Mouse (Mus musculus) neural tube, embryonic 11.5 days (tissue): ENCODE results near the gene Evi5. TPM values are rescaled to one million over a fixed set of nuclear protein-coding genes. Genes with fewer than 3 reads are reported as not detected.
A peak's percentile ranks its signal among the peaks of the same experiment; 100 is the strongest.

Experiments
- ATAC-seq: fragments of 200-750 bp; cut with Nextera tagmentation; 2 replicates; pipeline ENCODE4 v1.8.0; 2017; ENCODE audit warnings: moderate number of reproducible peaks, mild to moderate bottlenecking, moderate TSS enrichment, moderate library complexity; ENCODE audit not compliant: insufficient read depth, low FRiP score, low TSS enrichment
- DNase-seq: peaks from one replicate; pipeline ENCODE4 v3.0.0-alpha.2; 2015; ENCODE audit warnings: low spot score
- H3K27ac ChIP-seq: fragments of 300-500 bp; sonication (generic); 2 replicates; pipeline ENCODE4 v1.5.1; 2014; ENCODE audit warnings: low read depth, mild to moderate bottlenecking, low read length
- H3K27me3 ChIP-seq: fragments of 300-500 bp; sonication (generic); 2 replicates; pipeline ENCODE4 v1.6.1; 2014; ENCODE audit warnings: mild to moderate bottlenecking, low read length, mixed read lengths; ENCODE audit not compliant: control insufficient read depth, insufficient read depth
- H3K36me3 ChIP-seq: fragments of 300-500 bp; sonication (generic); 2 replicates; pipeline ENCODE4 v1.6.1; 2014; ENCODE audit warnings: mild to moderate bottlenecking, low read length, moderate library complexity, mixed read lengths; ENCODE audit not compliant: control insufficient read depth, insufficient read depth
- H3K4me1 ChIP-seq: fragments of 300-500 bp; sonication (generic); 2 replicates; pipeline ENCODE4 v1.6.1; 2014; ENCODE audit warnings: low read length, mixed read lengths; ENCODE audit not compliant: control insufficient read depth, insufficient read depth
- H3K4me2 ChIP-seq: fragments of 300-500 bp; sonication (generic); 2 replicates; pipeline ENCODE4 v1.6.1; 2014; ENCODE audit warnings: low read depth, mild to moderate bottlenecking, moderate library complexity
- H3K4me3 ChIP-seq: fragments of 300-500 bp; sonication (generic); 2 replicates; pipeline ENCODE4 v1.5.1; 2014; ENCODE audit warnings: low read depth, low read length
- H3K9ac ChIP-seq: fragments of 300-500 bp; sonication (generic); 2 replicates; pipeline ENCODE4 v1.6.1; 2014; ENCODE audit warnings: mild to moderate bottlenecking, low read length
- H3K9me3 ChIP-seq: fragments of 300-500 bp; sonication (generic); 2 replicates; pipeline ENCODE4 v1.6.1; 2016; ENCODE audit warnings: low read length; ENCODE audit not compliant: control insufficient read depth
- WGBS: fragments of 180-500 bp; shearing (Covaris S2); extraction: QIAGEN DNeasy Blood & Tissue Kit; methylation state at CpG from one replicate; pipeline ENCODE4 v1.1.7; 2014; 5-methylcytosine and 5-hydroxymethylcytosine counted together
- polyA plus RNA-seq: library from polyadenylated mRNA; unstranded; fragments of >200 nt; fragmentation: Nextera tagmentation; extraction: Ambion mirVana; gene quantifications from 2 replicates; pipeline ENCODE4 v1.2.1, GENCODE M21; 2014

Evi5 gene
- 45.8 and 46.1 TPM in 2 replicates for polyA plus RNA-seq

DNA sequence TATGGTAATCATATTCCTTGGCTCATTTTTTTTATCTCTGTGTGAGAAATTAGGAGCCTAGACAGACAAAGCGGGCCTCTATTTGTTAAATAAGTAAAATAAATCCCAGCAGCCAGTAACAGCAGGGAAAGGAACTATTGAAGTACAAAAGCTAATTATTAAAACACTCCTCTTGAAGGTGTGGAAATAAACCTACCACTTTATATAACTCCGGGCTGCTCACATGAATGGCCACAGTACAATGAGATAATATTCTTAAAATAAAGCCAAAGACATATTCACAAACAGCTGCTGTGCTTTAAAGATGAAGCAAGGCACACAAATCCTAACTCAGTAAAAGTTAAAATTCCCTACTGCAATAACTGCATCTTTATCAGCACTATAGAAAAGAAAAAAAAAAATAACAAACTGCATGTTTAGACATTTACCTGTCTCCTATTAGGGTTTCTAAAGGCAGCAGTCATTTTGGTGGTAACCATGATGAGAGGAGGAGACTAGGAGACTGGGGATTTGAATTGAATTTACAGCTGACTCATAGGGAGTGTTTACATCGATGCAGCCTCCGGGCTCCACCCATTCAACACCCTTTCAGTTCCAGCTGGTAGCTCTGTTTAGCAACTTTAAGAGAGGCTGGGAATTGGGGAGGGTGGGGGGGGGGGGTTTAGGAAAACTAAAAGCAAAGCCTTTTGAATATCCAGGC, at the start of gene Evi5:
Evi5 (minus strand) TSS at position 547 of the 700 bp plus-strand sequence.
- DNase-seq (no peak), ATAC-seq (no peak)
- Histone ChIP-seq H3K9me3 (no peaks in the 10 kb centered on the region), H3K4me1 (no peaks in the 10 kb centered on the region), H3K36me3 (no peaks in the 10 kb centered on the region), H3K4me3 (no peak within 1 kb of the TSS), H3K9ac (no peak within 1 kb of the TSS), H3K27me3 (no peaks in the 10 kb centered on the region), H3K27ac (no peak within 1 kb of the TSS), H3K4me2 (no peak within 1 kb of the TSS)
- WGBS = 45% methylated on average over 4 of the region's 4 CpGs

DNA sequence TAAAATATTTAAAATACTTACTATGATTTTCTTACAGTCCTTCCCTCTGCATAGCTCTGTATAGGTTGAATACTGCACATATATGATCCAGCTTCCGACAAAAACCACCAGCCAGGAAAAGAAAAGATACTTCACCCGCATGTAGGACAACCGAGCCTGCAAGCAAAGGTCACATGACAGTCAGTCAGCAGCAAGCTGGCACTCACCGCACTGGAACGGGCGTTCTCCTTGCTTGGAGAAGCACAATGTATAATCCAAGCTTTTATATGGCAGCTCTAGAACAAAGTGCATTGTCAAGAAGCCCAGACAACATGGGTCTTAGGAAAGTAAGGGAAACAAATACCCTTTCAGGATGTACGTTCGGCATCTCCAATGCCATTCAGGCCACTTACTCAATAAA, 49.7 kb upstream of the Evi5 start:
- H3K27me3 ChIP-seq = no peaks in the 10 kb centered on the region
- ATAC-seq (no peak), DNase-seq (no peak)
- H3K36me3 ChIP-seq = no peaks in the 10 kb centered on the region
- H3K9me3 ChIP-seq = no peaks in the 10 kb centered on the region
- no peak overlapping the region for H3K4me2 ChIP-seq
- no peaks in the 10 kb centered on the region for H3K4me1 ChIP-seq
- H3K4me3 ChIP-seq = no peak overlapping the region
- WGBS = 86% methylated on average over 8 of the region's 8 CpGs
- no peak overlapping the region for H3K9ac ChIP-seq
- no peak overlapping the region for H3K27ac ChIP-seq

DNA sequence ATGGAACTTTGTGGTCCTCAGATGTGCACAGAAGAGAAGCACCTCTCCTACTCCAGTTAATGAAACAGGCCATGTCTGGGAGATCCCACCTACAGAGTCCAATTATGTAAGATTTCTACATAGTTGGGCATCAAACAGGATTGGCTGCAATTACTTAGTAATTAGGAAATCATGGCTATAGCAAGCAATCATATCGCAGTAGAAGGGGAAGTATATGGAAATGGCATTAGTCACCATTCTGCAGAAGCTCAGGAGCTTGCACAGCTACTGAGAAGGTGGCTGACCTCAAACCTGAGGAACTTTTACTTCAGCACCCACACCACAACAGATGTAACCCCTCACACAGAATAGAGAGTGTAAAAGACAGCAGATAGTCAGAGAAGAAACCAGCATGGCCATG, 47.9 kb upstream of the Evi5 start:
- no peak overlapping the region for H3K4me3 ChIP-seq
- WGBS = 90% methylated on average over 1 of the region's 1 CpGs
- no peaks in the 10 kb centered on the region for H3K36me3 ChIP-seq
- H3K27ac ChIP-seq = no peak overlapping the region
- H3K4me2 ChIP-seq = no peak overlapping the region
- no peak overlapping the region for H3K9ac ChIP-seq
- DNase-seq (no peak), ATAC-seq (no peak)
- no peaks in the 10 kb centered on the region for H3K27me3 ChIP-seq
- no peaks in the 10 kb centered on the region for H3K4me1 ChIP-seq
- H3K9me3 ChIP-seq = no peaks in the 10 kb centered on the region

DNA sequence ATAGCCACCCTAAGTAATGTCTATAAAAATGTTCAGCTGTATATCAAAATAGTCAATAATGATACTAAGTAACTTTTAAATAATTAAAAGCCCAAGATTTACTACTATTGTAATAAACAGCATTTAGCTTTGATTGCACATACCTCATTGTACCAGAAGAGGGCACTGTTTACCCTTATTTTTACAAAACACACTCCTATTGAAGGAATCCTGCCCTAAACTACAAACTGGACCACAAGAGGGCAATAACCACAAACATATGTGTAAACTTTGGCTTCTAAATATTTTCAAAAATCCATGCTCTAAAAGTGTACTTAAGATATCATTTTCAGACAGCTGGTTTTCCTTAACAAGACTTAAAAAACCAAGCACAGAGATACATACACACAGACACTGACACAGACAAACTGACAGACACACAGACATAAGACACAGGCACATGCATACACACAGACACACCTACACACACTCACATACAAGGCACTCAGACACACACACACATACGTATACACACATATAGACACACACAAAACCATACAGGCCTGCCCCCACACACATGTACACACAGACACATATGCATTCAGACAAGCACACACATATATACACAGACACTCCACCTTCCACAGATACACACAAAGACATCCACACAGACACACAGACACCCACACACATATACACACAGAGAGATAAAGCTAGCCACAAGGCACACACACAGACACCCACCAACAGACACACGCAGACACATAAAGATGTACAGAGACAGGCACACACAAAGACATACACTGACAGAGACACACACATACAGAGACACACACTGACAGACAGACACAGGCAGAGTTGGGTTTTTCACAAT, 46.7 kb upstream of the Evi5 start:
- Histone ChIP-seq H3K9me3 (no peaks in the 10 kb centered on the region), H3K27me3 (no peaks in the 10 kb centered on the region), H3K9ac (no peak overlapping the region), H3K4me2 (no peak overlapping the region), H3K27ac (no peak overlapping the region), H3K4me3 (no peak overlapping the region), H3K36me3 (no peaks in the 10 kb centered on the region), H3K4me1 (no peaks in the 10 kb centered on the region)
- DNase-seq = peak; percentile 16
- WGBS = 77% methylated on average over 2 of the region's 2 CpGs
- no peak; the same call in 1 of the 2 replicates for ATAC-seq

DNA sequence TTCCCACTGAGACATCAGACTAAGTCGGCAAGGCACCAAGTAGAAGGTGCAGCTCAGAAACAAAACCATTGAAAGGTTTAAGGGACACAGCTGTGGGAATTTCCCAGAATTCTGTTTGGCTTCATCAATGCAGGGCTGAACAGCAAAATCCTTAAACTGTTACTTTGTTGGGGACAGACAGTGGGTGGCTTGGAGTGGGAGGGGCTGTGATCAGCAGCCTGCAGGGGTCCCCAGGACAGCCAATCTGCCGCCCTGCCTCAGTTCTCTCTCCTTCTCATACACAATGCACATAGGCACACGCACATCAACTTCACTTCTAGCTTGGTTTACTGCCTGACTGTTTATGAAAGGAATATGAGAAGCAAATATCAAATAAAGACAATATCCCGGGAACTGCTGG, 40.4 kb upstream of the Evi5 start:
- ATAC-seq = peak; percentile 61; the same call in 1 of the 2 replicates
- H3K9me3 ChIP-seq = no peaks in the 10 kb centered on the region

DNA sequence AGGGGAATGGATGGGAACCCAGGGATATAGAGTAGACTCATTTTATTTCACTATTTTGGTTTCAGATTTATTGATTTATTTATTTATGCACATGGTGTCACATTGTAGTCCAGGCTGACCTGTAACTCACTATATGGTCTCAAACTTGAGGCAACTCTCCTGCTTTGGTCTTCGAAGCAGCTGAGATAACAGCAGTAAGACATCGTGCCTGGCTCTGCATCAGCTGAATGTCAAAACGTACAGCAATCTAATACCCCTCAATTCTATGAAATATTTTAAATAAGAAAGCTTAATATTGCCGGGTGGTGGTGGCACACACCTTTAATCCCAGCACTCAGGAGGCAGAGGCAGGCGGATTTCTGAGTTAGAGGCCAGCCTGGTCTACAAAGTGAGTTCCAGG, 36.1 kb upstream of the Evi5 start:
- no peaks in the 10 kb centered on the region for H3K9me3 ChIP-seq
- no peak for DNase-seq
- no peak for ATAC-seq
- H3K4me1 ChIP-seq = no peaks in the 10 kb centered on the region
- peaks cover 7% of the 10 kb centered on the region for H3K36me3 ChIP-seq
- no peak overlapping the region for H3K4me2 ChIP-seq
- WGBS = 92% methylated on average over 5 of the region's 5 CpGs
- no peak overlapping the region for H3K4me3 ChIP-seq
- no peak overlapping the region for H3K9ac ChIP-seq
- no peaks in the 10 kb centered on the region for H3K27me3 ChIP-seq
- no peak overlapping the region for H3K27ac ChIP-seq

More for the DNA sequence above, 40.4 kb upstream of the Evi5 start:
- Histone ChIP-seq H3K36me3 (no peaks in the 10 kb centered on the region), H3K4me3 (no peak overlapping the region), H3K4me1 (no peaks in the 10 kb centered on the region), H3K27ac (no peak overlapping the region), H3K4me2 (no peak overlapping the region), H3K9ac (no peak overlapping the region), H3K27me3 (no peaks in the 10 kb centered on the region)
- WGBS = 40% methylated on average over 4 of the region's 4 CpGs
- no peak for DNase-seq

DNA sequence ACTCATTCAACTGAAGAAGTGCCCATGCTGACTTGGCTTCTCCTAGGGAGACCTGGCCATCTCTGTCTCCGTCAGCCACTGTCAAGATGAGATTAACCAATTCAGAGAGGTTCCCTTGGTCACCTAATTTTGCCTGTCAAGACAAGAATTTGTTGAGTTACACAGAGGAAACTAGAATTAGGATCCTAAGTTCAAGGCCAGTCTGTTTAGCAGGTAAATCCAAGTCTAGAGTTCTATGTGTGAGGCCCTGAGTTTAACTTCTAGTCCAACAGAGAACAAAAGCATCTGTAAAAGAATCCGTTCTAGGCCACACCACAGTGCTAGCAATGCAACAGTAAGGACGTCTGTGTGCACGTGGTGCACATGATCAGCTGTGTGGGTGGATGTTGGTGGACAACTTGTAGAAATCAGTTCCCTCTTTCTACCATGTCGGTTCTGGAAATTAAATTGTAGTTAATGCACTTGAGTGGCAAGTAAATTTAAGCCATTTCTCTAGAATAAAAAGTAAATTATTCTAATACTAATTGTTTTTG, 35.2 kb upstream of the Evi5 start:
- ATAC-seq (no peak), DNase-seq (no peak)
- Histone ChIP-seq H3K36me3 (peaks cover 11% of the 10 kb centered on the region), H3K27ac (no peak overlapping the region), H3K27me3 (no peaks in the 10 kb centered on the region), H3K4me1 (no peaks in the 10 kb centered on the region), H3K9ac (no peak overlapping the region), H3K4me2 (no peak overlapping the region), H3K9me3 (no peaks in the 10 kb centered on the region), H3K4me3 (no peak overlapping the region)
- WGBS = 65% methylated on average over 5 of the region's 5 CpGs

DNA sequence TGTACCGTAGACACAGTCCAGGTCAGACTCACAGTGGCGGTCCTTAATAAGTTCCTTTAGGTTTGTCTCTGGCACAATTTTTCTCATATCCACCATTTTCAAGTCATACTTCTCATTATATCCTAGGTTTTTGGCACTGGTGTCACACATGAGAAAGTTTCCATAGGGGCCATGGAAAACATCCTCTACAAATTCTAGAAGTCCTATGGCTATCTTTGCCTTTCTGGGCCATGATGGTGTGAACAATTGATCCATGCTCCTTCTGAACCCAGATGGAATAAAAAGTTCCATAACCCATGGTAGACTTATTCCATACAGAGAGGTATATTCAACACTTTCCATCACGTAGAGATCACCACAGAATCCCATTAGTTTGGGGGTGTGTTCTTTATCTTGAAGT, 34.8 kb upstream of the Evi5 start:
- Histone ChIP-seq H3K4me3 (no peak overlapping the region), H3K36me3 (peaks cover 14% of the 10 kb centered on the region), H3K27me3 (no peaks in the 10 kb centered on the region), H3K9ac (no peak overlapping the region), H3K4me1 (no peaks in the 10 kb centered on the region), H3K4me2 (no peak overlapping the region), H3K9me3 (no peaks in the 10 kb centered on the region), H3K27ac (no peak overlapping the region)
- WGBS = 89% methylated on average over 3 of the region's 3 CpGs
- ATAC-seq = no peak
- no peak for DNase-seq
